Mouse (Mus musculus) heart, adult 2 months (tissue): ENCODE measurements around the gene Trak1.

ENCODE experiments used
- CTCF ChIP-seq: fragments of 200-600 bp; IDR thresholded peaks from 2 replicates; pipeline ENCODE4 v1.8.1; 2022; ENCODE audit warnings: antibody characterized with exemption, mild to moderate bottlenecking, moderate library complexity
- POLR2A ChIP-seq: fragments of 200-500 bp; IDR thresholded peaks from 2 replicates; pipeline ENCODE4 v1.6.1; 2011; ENCODE audit warnings: mild to moderate bottlenecking, low read depth, low read length, control low read depth; ENCODE audit not compliant: insufficient read depth

GRCm38 (mm10) chr9:121445364-121445763 lies 148.1 kb downstream of the Trak1 start:
- TF ChIP-seq CTCF (peak; percentile 68), POLR2A (no peak)
